Mouse (Mus musculus) gastrocnemius, postnatal 14 days (tissue): ENCODE results near the gene Apoa2. TPM values are rescaled to one million over a fixed set of nuclear protein-coding genes. Genes with fewer than 3 reads are reported as not detected.

Experiments used
- DNase-seq: peaks from one replicate; pipeline ENCODE4 v3.0.0; 2021; ENCODE audit warnings: mixed read lengths
- intact Hi-C: fragments of 180-260 bp; cut with DNase I; formaldehyde crosslinking; loops from one replicate; pipeline ENCODE4 v1.15.1; 2025; ENCODE audit warnings: low total_unique reads
- total RNA-seq, 2 experiments: library from RNA; stranded (reverse); gene quantifications; 2 replicates each; pipeline ENCODE4 v1.2.3; 2021

Apoa2 gene
- total RNA-seq, 2 experiments from 2014 or later = not detected

GRCm38 (mm10) chr1:171203471-171204248, 21.2 kb upstream of the Apoa2 start:
- intact Hi-C loops = no loop called here
- no peak for DNase-seq

- intact Hi-C loops = no loop called here
- DNase-seq = no peak
Measured at GRCm38 (mm10) chr1:171204249-171204644, 20.6 kb upstream of the Apoa2 start.

- intact Hi-C loops = no loop called here
- no peak for DNase-seq
Measured at GRCm38 (mm10) chr1:171205704-171206493, 19.0 kb upstream of the Apoa2 start.

GRCm38 (mm10) chr1:171209409-171209808, 15.4 kb upstream of the Apoa2 start:
- no peak for DNase-seq
- intact Hi-C loops = no loop called here

- intact Hi-C loops = no loop called here
- no peak for DNase-seq
Measured at GRCm38 (mm10) chr1:171212854-171213253, 12.0 kb upstream of the Apoa2 start.

GRCm38 (mm10) chr1:171213801-171214496, 10.9 kb upstream of the Apoa2 start, which contains the start of gene Nr1i3:
Nr1i3 (plus strand) TSS chr1:171213970.
- no peak for DNase-seq
- intact Hi-C loops = no loop called here

- intact Hi-C loops = loop anchor here (5.0 kb wide), 1 partner anchor 54 kb away; no protein-coding TSS in a partner anchor
Measured at GRCm38 (mm10) chr1:171216241-171216955, 8.5 kb upstream of the Apoa2 start.

GRCm38 (mm10) chr1:171220871-171221270, 4.0 kb upstream of the Apoa2 start:
- peak; percentile 80 for DNase-seq
- intact Hi-C loops = no loop called here

More at GRCm38 (mm10) chr1:171216241-171216955, 8.5 kb upstream of the Apoa2 start:
- no peak for DNase-seq

GRCm38 (mm10) chr1:171221281-171222193, 3.3 kb upstream of the Apoa2 start:
- no peak for DNase-seq
- intact Hi-C loops = loop anchor here (2.0 kb wide), 1 partner anchor 37 kb away; no protein-coding TSS in a partner anchor

GRCm38 (mm10) chr1:171222238-171223155, 2.4 kb upstream of the Apoa2 start, which contains the start of gene Tomm40l:
Tomm40l (minus strand) TSS chr1:171222514.
- DNase-seq = peak; percentile 91
- intact Hi-C loops = loop anchor here (2.0 kb wide), 1 partner anchor 36 kb away; no protein-coding TSS in a partner anchor

- no peak for DNase-seq
- intact Hi-C loops = loop anchor here (2.0 kb wide), 1 partner anchor 36 kb away; no protein-coding TSS in a partner anchor
Measured at GRCm38 (mm10) chr1:171223168-171223567, 1.7 kb upstream of the Apoa2 start.

GRCm38 (mm10) chr1:171223796-171224195, 1.1 kb upstream of the Apoa2 start:
- intact Hi-C loops = loop anchor here (2.0 kb wide), 1 partner anchor 35 kb away; no protein-coding TSS in a partner anchor
- DNase-seq = no peak

- no peak for DNase-seq
- intact Hi-C loops = no loop called here
Measured at GRCm38 (mm10) chr1:171226780-171227179, 1.9 kb downstream of the Apoa2 start.

GRCm38 (mm10) chr1:171227879-171228278, 3.0 kb downstream of the Apoa2 start:
- intact Hi-C loops = no loop called here
- DNase-seq = no peak

- intact Hi-C loops = no loop called here
- DNase-seq = no peak
Measured at GRCm38 (mm10) chr1:171229750-171230149, 4.9 kb downstream of the Apoa2 start.

GRCm38 (mm10) chr1:171230215-171230614, 5.4 kb downstream of the Apoa2 start:
- no peak for DNase-seq
- intact Hi-C loops = no loop called here

GRCm38 (mm10) chr1:171231844-171232243, 7.0 kb downstream of the Apoa2 start:
- intact Hi-C loops = no loop called here
- DNase-seq = no peak
